Mouse (Mus musculus) cerebellum, postnatal 4 days (tissue): ENCODE results near the gene Mdga1.

Experiments
- DNase-seq, 2 experiments: peaks; one replicate each; pipeline ENCODE4 v3.0.0; 2022; ENCODE audit warnings: low spot score in 2 of 2, mixed read lengths in 1 of 2

The Mdga1 gene

GRCm38 (mm10) chr17:29920089-29920488 lies 49.8 kb downstream of the Mdga1 start:
- DNase-seq = no peak

GRCm38 (mm10) chr17:29919552-29919920 lies 50.4 kb downstream of the Mdga1 start:
- no peak for DNase-seq

DNA sequence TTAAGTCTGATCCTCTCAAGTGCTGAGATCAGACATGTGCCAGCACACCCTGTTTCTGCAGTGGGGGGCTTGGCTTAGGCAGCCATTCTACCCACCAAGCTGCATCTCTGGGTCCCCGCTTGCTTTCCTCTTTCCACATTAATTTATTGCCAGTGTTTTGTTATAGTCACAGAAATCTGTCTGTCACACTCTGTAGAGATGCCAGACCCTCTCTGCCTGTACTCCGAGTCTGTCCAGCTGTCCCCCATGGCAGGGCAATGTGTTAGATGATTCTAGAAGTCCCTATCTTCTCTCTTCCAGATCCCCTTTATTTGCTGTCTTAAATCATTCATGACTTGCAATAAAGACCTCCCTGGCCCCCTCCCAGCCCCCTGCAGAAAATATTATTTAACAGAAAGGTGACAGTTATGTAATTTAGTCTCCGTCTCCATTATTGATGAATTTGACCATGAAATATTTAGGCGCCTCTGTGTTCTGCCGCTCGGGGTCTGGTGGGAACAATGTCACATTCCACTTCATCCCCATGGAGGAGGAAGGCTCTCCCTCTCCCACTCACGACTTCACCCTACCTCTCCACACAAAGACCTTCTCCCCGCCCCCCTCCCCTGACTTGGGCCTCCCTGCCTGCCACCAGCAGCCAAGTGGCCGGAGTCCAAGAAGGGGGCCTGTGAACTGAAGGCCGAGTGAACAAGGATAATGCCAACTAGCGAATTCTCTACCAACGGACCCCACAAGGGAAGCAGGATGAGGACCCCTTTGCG lies 50.9 kb downstream of the Mdga1 start:
- DNase-seq = peak in 1 of 2 experiments; percentile 42

GRCm38 (mm10) chr17:29916968-29917367 lies 52.9 kb downstream of the Mdga1 start:
- no peak for DNase-seq

DNA sequence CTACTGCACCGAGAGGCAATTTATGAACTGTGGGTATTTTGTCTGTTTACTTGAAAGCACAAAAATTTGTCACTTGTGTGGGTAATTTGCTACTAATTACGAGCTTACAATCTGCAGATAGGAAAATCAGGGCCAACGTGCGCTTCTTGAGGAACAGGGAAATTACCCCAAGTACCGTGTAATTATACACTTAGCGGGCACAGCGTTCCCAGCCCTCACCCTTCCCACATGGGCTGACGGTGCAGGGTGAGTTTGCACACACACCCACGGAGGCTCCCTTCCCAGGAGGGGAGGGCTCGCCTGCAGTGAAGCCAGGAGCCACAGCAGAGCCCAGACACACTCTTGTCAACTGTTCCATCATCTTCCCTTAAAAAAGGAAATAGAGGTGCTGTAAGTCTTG lies 54.1 kb downstream of the Mdga1 start:
- DNase-seq = no peak

DNA sequence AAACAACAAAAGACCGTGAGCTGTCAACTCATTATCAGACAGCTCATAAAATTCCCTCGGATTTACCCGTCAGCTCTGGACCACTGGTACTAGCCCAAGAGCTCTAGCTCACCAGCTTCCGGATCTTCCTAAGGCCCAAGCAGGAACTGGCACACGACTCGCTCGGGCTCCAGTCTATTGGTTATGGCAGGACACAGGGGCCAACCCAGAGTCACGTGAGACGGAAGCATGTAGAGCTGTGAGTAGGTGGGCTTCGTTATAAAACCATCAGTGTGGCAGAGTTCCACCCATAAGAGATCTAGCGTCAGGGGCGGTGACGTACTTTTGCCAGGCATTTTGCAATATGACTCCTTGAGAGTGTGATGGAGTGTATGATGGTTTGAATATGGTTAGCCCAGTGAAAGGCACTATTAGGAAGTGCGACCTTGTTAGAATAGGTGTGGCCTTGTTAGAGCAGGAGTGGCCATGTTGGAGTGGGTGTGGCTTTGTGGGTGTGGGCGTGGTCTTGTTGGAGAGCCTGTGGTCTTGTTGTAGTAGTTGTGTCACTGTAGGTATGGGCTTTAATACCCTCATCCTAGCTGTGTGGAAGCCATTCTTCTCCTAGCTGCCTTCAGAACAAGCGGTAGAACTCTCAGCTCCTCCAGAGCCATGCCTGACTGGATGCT lies 56.5 kb downstream of the Mdga1 start:
- no peak for DNase-seq

DNA sequence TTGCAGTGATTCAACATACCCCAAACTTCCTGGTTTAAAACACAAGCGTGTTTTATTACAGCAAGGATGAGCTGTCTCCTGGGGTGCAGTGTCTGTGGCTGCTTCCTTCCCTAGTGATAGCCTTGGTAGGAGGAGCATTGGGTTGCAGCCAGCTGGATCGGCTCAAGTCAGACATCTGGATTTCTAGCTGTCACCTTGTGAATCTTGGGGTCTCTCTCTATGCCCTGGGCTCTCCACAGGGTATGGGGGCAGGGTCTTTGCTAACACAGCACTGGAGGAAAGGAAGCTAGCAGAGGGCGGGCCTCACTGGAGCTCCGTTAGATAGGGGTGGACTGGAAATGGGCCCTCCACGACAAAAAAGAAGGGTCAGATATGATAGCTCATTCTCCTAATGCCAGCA lies 57.2 kb downstream of the Mdga1 start:
- no peak for DNase-seq

DNA sequence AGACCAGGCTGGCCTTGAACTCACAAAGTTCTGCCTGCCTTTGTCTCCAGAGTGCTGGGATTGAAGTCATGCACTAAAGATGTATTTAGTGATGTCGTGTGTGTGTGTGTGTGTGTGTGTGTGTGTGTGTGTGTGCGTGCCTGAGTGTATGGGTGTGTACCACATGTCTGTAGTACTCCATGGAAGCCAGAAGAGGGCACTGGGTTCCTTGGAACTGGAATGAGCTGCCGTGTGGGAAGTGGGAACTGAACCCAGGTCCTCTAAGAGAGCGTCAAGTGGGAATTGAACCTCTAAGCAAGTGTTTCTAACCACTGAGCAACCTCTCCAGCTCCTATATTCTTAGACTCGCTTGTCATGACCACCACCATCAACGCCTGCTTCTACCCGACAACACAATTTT lies 60.9 kb downstream of the Mdga1 start:
- no peak for DNase-seq

GRCm38 (mm10) chr17:29904694-29905093 lies 65.2 kb downstream of the Mdga1 start:
- DNase-seq = no peak

DNA sequence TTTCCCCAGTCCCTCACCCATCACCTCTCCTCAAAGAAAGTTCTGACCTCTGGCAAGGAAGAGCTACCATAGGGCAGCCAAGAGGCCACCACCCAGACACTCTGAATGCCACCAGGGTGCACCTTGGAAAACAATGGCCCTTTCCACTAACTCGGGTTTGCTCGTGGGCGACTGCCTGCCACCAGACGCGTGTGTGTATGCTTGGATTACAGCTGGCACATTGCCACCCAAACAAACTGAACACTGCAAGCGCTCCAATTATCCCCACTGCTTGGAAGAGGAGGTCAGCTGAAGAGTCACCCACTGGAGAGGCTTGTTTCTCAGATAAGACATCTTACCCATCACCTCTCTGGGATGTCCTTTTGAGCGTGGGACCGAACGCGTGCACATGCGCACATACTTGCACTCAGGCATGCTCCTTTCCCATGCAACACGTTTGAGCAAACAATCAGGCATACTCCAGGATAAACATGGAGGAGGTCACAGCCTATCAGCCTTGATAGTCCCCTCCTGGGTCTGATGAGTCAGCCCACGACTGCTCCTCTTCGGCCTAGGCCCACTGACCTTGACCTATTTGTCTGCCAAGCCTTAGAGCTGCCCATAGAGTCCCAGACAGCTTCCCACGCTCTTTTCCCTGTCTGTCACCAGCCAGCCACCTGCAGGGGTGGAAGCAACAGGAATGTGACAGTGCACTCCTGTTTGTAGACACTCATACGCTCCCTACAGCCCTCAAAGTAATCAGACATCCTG lies 67.3 kb downstream of the Mdga1 start:
- no peak for DNase-seq

- no peak for DNase-seq
Measured at GRCm38 (mm10) chr17:29900289-29900688, 69.6 kb downstream of the Mdga1 start.

DNA sequence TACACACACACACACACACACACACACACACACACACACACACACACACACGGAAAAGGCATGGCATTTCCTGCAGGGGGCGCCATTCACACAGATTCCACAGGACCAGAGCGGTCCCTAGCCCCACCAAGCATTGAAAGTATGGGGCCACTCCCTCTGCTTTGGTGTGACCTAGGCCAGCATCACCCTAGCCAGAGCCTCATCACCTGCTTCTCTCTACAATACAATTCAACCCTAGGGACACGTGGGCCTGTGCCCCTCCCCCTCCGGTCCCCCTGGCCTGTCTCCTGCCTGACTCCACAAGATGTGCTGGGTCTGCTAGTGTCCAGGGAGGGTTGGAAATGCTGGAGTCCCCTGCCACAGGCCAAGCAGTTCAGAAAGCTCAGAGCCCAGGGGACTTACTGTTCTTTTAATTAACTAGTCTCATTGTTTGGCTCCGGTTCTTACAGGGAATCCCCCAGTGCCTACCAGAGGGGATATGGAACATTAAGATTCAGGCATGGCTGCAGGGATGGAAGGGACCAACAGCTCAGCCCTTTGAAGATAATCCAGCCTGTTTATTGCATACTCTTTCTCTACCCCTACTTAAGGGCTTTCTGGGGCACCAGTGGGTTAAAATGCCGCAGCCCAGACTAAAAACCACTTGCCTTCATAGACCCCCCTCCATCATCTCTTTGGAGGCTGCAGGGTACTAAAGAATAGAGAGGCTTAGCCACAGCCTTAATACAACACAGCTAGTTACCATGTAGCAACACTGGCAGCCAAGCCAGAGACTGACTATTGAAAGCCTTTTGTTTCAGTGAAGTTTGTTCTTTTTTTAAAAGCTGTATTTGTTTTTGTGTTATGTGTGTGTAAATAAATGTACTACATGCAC lies 73.5 kb downstream of the Mdga1 start:
- DNase-seq = no peak

DNA sequence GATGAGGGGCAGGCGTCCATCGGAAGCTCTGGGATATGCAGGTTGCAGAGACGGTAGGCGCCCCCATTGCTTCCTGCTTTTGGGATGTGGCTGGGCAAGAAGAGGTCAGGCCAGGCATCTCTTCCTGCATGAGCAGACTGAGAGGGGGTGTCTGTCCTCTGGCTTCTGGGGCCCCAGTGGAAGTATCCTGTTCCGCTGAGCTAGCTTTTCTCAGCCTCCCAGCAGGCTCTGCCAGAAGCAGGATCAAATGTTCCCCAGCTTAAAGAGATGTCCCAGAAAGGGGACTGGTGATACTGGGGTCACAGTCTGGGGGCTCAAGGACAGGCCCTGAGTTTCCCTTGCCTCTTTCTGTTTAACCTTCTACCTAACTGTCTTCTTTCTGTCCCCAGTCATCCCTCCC lies 74.3 kb downstream of the Mdga1 start:
- DNase-seq = no peak

GRCm38 (mm10) chr17:29894965-29895364 lies 74.9 kb downstream of the Mdga1 start:
- DNase-seq = no peak

GRCm38 (mm10) chr17:29890451-29891110 lies 79.3 kb downstream of the Mdga1 start:
- DNase-seq = no peak

- peak; percentile 52 to 92 for DNase-seq
Measured at GRCm38 (mm10) chr17:29888981-29889980, 80.6 kb downstream of the Mdga1 start.

GRCm38 (mm10) chr17:29887881-29888826 lies 81.7 kb downstream of the Mdga1 start:
- DNase-seq = peak; percentile 48 to 74

GRCm38 (mm10) chr17:29887271-29887880 lies 82.5 kb downstream of the Mdga1 start:
- DNase-seq = no peak
